Mouse (Mus musculus): ENCODE measurements around the gene Fabp3. TPM values are rescaled to one million over a fixed set of nuclear protein-coding genes. Genes with fewer than 3 reads are reported as not detected.

Gene Fabp3
- polyA plus RNA-seq, 1 experiment from 2014 or later, result 308 TPM

DNA sequence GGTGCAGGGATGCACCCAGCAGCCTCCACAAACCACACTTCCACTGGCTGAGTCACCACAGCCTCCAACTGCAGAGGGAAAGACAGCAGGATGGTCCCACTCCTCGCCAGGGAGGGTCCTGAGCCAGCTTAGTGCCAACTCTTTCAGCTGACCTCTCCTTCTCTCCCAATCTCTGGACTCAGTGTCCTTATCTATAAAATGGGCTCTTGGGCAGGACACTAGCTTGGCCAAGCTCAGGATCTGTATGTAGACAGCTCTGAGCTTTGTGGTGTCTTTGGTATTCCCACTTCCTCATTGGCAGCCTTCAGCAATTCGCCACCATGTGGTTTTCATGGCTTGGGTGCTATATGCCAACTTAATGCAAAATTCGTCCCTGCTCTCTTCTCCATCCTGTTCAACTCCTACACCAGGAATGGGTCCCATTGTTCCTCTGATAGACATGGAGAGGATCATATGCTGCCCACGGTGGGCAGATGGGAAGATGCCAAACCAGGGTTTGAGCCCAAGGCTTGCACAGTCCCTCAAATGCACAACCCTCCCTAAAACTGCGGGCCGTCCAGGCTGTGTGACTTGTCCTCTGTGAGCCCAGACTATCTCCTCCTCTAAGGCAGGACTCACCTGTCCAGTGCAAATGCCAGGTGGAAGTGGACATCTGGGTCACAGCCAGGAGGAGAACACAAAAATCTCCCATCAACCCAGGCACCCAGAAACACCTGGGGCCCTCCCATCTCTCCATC, 37.6 kb upstream of the Fabp3 start:
- Histone ChIP-seq H3K9ac (ENCODE audit: low read depth, low read length) (no peak overlapping the region), H3K4me3 (ENCODE audit: low read depth, low read length) (no peak overlapping the region), H3K4me2 (ENCODE audit: low read length) (no peak overlapping the region), H3K27me3 (ENCODE audit: control insufficient read depth, insufficient read depth, low read depth, low read length) (no peaks in the 10 kb centered on the region), H3K27ac (ENCODE audit: low read length) (no peak overlapping the region), H3K4me1 (ENCODE audit: control insufficient read depth, insufficient read depth, low read length) (peaks cover 18% of the 10 kb centered on the region), H3K9me3 (replicated peaks; ENCODE audit: control insufficient read depth, low read length, poor library complexity, severe bottlenecking) (no peaks in the 10 kb centered on the region), H3K36me3 (ENCODE audit: control insufficient read depth, insufficient read depth, low read length) (no peaks in the 10 kb centered on the region)
- WGBS, result 89% methylated on average over 6 of the region's 6 CpGs
- ATAC-seq, result no peak

DNA sequence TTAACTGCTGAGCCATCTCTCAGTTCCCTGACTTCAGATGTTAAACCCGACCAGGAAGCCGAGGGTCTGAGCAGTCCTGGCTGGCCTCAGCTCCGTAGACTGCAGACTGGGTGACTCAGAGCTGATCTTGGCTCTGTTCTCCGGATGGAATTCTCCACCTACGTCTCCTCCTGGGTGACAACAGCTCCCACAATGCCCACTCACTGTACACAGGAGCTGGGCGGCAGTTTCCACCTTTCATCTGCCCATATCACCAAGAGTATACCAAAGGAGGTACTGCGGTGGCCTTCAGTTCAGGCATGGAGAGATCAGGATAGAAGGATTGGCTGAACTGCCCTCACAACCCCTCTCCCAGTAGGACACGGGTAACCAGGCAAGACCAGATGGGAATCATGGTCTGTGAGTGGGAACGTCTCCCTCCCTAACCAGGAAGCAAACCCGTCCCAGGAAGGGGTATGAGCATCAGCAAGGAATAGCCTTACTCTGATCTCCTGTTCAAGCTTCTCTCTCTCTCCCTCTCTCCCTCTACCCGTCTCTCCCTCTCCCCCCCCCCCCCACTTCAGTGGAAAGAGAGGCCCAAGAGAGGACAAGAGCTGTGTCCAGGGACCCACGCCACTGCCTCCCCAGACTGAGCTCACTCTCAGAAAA, 34.6 kb upstream of the Fabp3 start:
- H3K4me3 ChIP-seq (ENCODE audit: low read depth, low read length), result peak overlapping the region; percentile 78
- peak; percentile 61 for ATAC-seq
- H3K4me1 ChIP-seq (ENCODE audit: control insufficient read depth, insufficient read depth, low read length), result peaks cover 21% of the 10 kb centered on the region
- no peaks in the 10 kb centered on the region for H3K36me3 ChIP-seq (ENCODE audit: control insufficient read depth, insufficient read depth, low read length)
- H3K27ac ChIP-seq (ENCODE audit: low read length), result peak overlapping the region; percentile 92
- H3K4me2 ChIP-seq (ENCODE audit: low read length), result peak overlapping the region; percentile 82
- peak overlapping the region; percentile 94 for H3K9ac ChIP-seq (ENCODE audit: low read depth, low read length)
- H3K9me3 ChIP-seq (replicated peaks; ENCODE audit: control insufficient read depth, low read length, poor library complexity, severe bottlenecking), result no peaks in the 10 kb centered on the region
- no peaks in the 10 kb centered on the region for H3K27me3 ChIP-seq (ENCODE audit: control insufficient read depth, insufficient read depth, low read depth, low read length)
- WGBS, result 2% methylated on average over 11 of the region's 12 CpGs

DNA sequence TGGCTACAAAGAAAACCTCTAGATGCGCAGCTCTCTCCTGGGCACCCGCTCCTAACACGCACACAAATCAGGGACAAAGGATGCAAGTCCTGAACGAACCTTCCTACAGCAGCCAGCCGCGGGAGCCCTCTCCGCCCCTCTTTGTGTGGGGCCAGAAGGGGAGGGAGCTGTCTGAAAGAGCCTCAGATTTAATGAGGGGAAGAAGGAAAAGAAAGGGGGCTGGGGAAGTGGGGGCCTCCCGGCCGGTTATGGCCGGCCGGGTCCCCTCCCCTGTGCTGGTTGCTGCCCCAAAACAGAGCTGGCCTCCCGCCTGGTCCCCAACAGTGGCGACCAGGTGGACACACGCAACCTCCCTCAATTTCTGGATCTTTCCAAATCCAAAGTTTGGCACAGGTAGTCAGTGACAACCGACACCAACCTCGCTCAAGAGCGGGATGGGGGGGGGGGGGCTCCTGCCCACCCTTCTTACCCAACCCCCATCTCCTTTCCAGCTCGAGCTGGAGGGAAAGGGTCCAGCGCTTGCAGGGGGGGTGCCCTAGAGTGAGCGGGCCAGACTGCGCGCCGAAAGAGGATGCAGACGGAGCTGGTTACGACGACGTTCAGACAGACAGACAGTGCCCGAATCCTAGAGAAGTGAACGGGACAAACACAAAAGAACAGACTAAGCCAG, 33.9 kb upstream of the Fabp3 start:
- peak overlapping the region; percentile 92 for H3K27ac ChIP-seq (ENCODE audit: low read length)
- peaks cover 21% of the 10 kb centered on the region for H3K4me1 ChIP-seq (ENCODE audit: control insufficient read depth, insufficient read depth, low read length)
- H3K4me3 ChIP-seq (ENCODE audit: low read depth, low read length), result peak overlapping the region; percentile 78
- H3K27me3 ChIP-seq (ENCODE audit: control insufficient read depth, insufficient read depth, low read depth, low read length), result no peaks in the 10 kb centered on the region
- H3K36me3 ChIP-seq (ENCODE audit: control insufficient read depth, insufficient read depth, low read length), result no peaks in the 10 kb centered on the region
- H3K4me2 ChIP-seq (ENCODE audit: low read length), result peak overlapping the region; percentile 82
- peak overlapping the region; percentile 94 for H3K9ac ChIP-seq (ENCODE audit: low read depth, low read length)
- peak; percentile 75 for ATAC-seq
- no peaks in the 10 kb centered on the region for H3K9me3 ChIP-seq (replicated peaks; ENCODE audit: control insufficient read depth, low read length, poor library complexity, severe bottlenecking)
- WGBS, result 0% methylated on average over 29 of the region's 29 CpGs

DNA sequence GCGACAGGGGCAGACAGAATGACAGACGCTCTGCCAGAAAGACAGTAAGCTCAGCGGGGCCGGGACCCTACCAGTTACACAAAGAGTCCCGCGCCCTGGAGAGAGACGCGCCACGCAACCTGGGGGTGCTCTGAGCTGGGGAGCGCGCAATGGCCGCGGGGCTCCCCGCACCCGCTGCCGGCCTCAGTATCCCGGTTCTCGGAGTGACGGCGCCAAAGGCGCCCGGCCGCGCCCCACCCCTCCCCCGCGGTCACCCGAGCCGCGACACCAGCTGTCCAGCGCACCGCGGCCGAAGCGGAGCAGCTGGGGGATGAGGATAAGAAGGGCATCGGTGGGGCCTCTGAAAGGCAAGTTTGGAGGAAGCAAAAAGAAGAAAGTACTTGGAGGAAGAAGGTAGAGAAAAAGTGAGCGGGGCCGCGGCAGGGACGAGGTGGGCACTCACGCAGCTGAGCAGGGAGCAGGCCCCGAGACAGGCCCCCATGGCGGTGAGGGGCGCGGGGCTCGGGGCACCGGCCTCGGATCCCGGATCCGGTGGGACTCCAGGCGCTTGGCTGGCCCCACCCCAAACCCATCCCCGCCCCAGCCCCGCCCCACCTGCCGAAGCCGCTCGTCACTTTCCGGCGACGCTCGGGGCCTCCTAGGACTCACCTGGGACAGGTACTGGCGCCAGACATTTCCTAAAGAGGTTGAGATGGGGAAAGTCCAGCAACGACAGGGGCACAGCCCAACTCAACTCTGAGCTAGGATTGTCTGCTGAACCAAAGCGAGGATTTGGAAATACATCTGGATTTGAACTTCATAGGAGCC, 33.2 kb upstream of the Fabp3 start:
- Histone ChIP-seq H3K4me2 (ENCODE audit: low read length) (peak overlapping the region; percentile 82), H3K9me3 (replicated peaks; ENCODE audit: control insufficient read depth, low read length, poor library complexity, severe bottlenecking) (no peaks in the 10 kb centered on the region), H3K36me3 (ENCODE audit: control insufficient read depth, insufficient read depth, low read length) (no peaks in the 10 kb centered on the region), H3K27me3 (ENCODE audit: control insufficient read depth, insufficient read depth, low read depth, low read length) (no peaks in the 10 kb centered on the region), H3K4me3 (ENCODE audit: low read depth, low read length) (peak overlapping the region; percentile 78), H3K27ac (ENCODE audit: low read length) (peak overlapping the region; percentile 92), H3K4me1 (ENCODE audit: control insufficient read depth, insufficient read depth, low read length) (peaks cover 21% of the 10 kb centered on the region), H3K9ac (ENCODE audit: low read depth, low read length) (peak overlapping the region; percentile 94)
- ATAC-seq, result peak; percentile 59
- under 1% methylated on average over 62 of the region's 62 CpGs for WGBS

DNA sequence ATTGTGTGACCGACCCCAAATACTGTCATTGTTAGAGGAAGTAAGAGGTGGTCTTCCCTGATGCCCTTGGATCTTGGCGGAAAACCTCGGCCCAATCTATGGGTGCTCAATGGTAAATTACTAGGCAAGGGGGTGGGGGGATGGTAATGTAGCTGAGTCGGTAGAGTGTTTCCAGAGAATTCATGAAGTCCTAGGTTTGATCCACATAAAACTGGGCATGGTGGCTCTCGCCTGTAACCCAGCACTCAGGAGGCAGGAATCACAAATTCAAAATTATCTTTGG, 32.6 kb upstream of the Fabp3 start:
- Histone ChIP-seq H3K9ac (ENCODE audit: low read depth, low read length) (peak overlapping the region; percentile 94), H3K27ac (ENCODE audit: low read length) (peak overlapping the region; percentile 92), H3K36me3 (ENCODE audit: control insufficient read depth, insufficient read depth, low read length) (no peaks in the 10 kb centered on the region), H3K4me3 (ENCODE audit: low read depth, low read length) (peak overlapping the region; percentile 78), H3K4me1 (ENCODE audit: control insufficient read depth, insufficient read depth, low read length) (peaks cover 21% of the 10 kb centered on the region), H3K9me3 (replicated peaks; ENCODE audit: control insufficient read depth, low read length, poor library complexity, severe bottlenecking) (no peaks in the 10 kb centered on the region), H3K27me3 (ENCODE audit: control insufficient read depth, insufficient read depth, low read depth, low read length) (no peaks in the 10 kb centered on the region), H3K4me2 (ENCODE audit: low read length) (peak overlapping the region; percentile 82)
- ATAC-seq, result no peak
- WGBS, result 37% methylated on average over 5 of the region's 5 CpGs

DNA sequence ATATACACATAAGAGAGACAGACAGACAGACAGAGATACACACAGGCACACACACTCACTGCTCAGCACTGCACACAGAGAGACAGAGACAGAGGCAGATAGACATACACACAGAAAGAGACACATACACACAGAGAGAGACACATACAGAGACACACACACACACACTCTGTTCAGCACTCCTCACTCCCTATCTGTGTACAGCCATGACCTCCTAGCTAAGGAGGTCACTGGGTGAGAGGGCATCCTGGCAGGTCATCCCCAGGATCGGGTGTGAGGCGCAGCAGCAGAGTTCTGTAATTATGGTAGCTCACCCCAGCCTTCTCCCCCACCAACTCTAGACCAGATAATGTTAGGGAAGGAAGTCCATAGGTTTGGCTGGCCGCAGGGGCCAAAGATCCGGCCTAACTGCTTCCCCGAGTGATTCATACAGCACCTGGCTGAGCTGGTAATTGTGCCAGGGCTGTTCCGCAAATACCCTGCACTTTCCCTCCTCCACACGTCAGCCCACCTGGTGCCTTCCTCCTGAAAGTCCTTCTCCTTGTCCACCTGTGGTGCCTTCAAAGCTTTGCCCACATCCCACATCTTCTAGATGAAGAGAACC, 31.7 kb upstream of the Fabp3 start:
- H3K4me1 ChIP-seq (ENCODE audit: control insufficient read depth, insufficient read depth, low read length), result peaks cover 21% of the 10 kb centered on the region
- no peaks in the 10 kb centered on the region for H3K36me3 ChIP-seq (ENCODE audit: control insufficient read depth, insufficient read depth, low read length)
- ATAC-seq, result no peak
- no peak overlapping the region for H3K27ac ChIP-seq (ENCODE audit: low read length)
- H3K27me3 ChIP-seq (ENCODE audit: control insufficient read depth, insufficient read depth, low read depth, low read length), result no peaks in the 10 kb centered on the region
- H3K9ac ChIP-seq (ENCODE audit: low read depth, low read length), result no peak overlapping the region
- no peak overlapping the region for H3K4me2 ChIP-seq (ENCODE audit: low read length)
- H3K4me3 ChIP-seq (ENCODE audit: low read depth, low read length), result no peak overlapping the region
- WGBS, result 75% methylated on average over 7 of the region's 7 CpGs
- H3K9me3 ChIP-seq (replicated peaks; ENCODE audit: control insufficient read depth, low read length, poor library complexity, severe bottlenecking), result no peaks in the 10 kb centered on the region

DNA sequence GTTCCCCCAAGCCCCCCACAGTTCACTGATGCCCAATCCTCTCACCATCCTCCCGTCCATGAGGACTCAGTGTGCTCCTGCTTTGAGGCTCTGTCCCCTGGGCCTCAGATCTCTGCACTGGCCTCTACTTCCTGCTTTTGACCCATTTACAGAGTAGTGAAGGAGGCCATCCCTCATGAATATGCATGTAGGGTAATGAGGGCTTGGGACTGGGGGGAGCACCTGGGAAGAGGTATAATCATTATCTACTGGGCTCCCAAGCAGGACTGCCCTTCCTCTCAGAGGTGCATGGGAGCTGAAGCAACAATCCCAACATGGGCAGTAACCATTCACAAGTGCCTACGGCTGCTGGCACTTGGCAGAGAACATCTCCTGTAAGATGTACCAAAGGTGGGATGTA, 29.3 kb upstream of the Fabp3 start, which contains the start of gene Serinc2:
Gene Serinc2, minus strand, starts transcription at position 101 of the 400 bp plus-strand sequence.
- H3K9ac ChIP-seq (ENCODE audit: low read depth, low read length), result no peak within 1 kb of the TSS
- H3K36me3 ChIP-seq (ENCODE audit: control insufficient read depth, insufficient read depth, low read length), result no peaks in the 10 kb centered on the region
- no peaks in the 10 kb centered on the region for H3K9me3 ChIP-seq (replicated peaks; ENCODE audit: control insufficient read depth, low read length, poor library complexity, severe bottlenecking)
- H3K27ac ChIP-seq (ENCODE audit: low read length), result no peak within 1 kb of the TSS
- 61% methylated on average over 2 of the region's 2 CpGs for WGBS
- no peak within 1 kb of the TSS for H3K4me3 ChIP-seq (ENCODE audit: low read depth, low read length)
- no peak for ATAC-seq
- H3K4me2 ChIP-seq (ENCODE audit: low read length), result no peak within 1 kb of the TSS
- H3K27me3 ChIP-seq (ENCODE audit: control insufficient read depth, insufficient read depth, low read depth, low read length), result no peaks in the 10 kb centered on the region
- peaks cover 8% of the 10 kb centered on the region; the same call in 1 of the 2 replicates for H3K4me1 ChIP-seq (ENCODE audit: control insufficient read depth, insufficient read depth, low read length)

DNA sequence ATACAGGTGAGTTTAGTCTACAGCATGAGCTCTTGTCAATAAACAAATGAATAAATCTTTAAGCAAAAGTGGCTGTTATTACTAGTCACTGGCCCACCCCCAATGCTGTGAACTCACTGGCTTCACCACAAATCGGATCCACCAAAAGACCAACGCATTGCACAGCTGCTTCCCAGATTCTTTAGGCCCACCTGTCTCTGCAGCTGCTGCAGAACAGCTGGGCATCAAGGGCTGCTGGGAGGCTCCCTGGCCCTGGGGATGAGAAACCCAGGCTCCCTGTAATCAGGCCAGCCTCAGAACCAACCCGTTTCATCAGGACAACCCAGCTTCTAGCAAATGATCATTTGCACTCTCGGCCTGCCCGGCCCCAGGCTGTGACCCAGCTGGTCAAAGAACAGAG, 25.5 kb upstream of the Fabp3 start:
- WGBS, result 80% methylated on average over 5 of the region's 5 CpGs
- H3K4me2 ChIP-seq (ENCODE audit: low read length), result no peak overlapping the region
- H3K4me3 ChIP-seq (ENCODE audit: low read depth, low read length), result no peak overlapping the region
- no peaks in the 10 kb centered on the region for H3K27me3 ChIP-seq (ENCODE audit: control insufficient read depth, insufficient read depth, low read depth, low read length)
- no peak overlapping the region for H3K27ac ChIP-seq (ENCODE audit: low read length)
- no peaks in the 10 kb centered on the region for H3K4me1 ChIP-seq (ENCODE audit: control insufficient read depth, insufficient read depth, low read length)
- no peaks in the 10 kb centered on the region for H3K36me3 ChIP-seq (ENCODE audit: control insufficient read depth, insufficient read depth, low read length)
- ATAC-seq, result no peak
- H3K9ac ChIP-seq (ENCODE audit: low read depth, low read length), result no peak overlapping the region
- H3K9me3 ChIP-seq (replicated peaks; ENCODE audit: control insufficient read depth, low read length, poor library complexity, severe bottlenecking), result no peaks in the 10 kb centered on the region

Data from midbrain, embryonic 16.5 days (tissue).